Mouse (Mus musculus) midbrain, embryonic 14.5 days (tissue): ENCODE measurements at regions not wholly inside any gene's neighbourhood (a gene's known extent, or its start where the extent isn't known, plus 50 kb on each side); places are given as distances from the start of the nearest gene placed in this dataset.

Source experiments
- ATAC-seq: fragments of 200-750 bp; cut with Nextera tagmentation; 2 replicates; pipeline ENCODE4 v1.8.0; 2017; ENCODE audit warnings: moderate number of reproducible peaks, moderate library complexity; ENCODE audit not compliant: low FRiP score, low TSS enrichment
- DNase-seq: peaks from one replicate; pipeline ENCODE4 v3.0.0-alpha.2; 2015
- H3K27ac ChIP-seq: fragments of 300-500 bp; sonication (generic); replicated peaks from 2 replicates; pipeline ENCODE4 v1.5.1; 2014; ENCODE audit warnings: mild to moderate bottlenecking, low read depth, low read length, moderate library complexity
- H3K27me3 ChIP-seq: fragments of 300-500 bp; sonication (generic); 2 replicates; pipeline ENCODE4 v1.6.1; 2014; ENCODE audit warnings: low read length, control low read depth, mixed read lengths; ENCODE audit not compliant: control insufficient read depth, insufficient read depth
- H3K36me3 ChIP-seq: fragments of 300-500 bp; sonication (generic); 2 replicates; pipeline ENCODE4 v1.6.1; 2014; ENCODE audit warnings: low read length, control low read depth; ENCODE audit not compliant: control insufficient read depth, insufficient read depth
- H3K4me1 ChIP-seq: fragments of 300-500 bp; sonication (generic); 2 replicates; pipeline ENCODE4 v1.6.1; 2014; ENCODE audit warnings: mild to moderate bottlenecking, antibody characterized with exemption, low read length, control low read depth; ENCODE audit not compliant: control insufficient read depth, insufficient read depth
- H3K4me2 ChIP-seq: fragments of 300-500 bp; sonication (generic); 2 replicates; pipeline ENCODE4 v1.6.1; 2014; ENCODE audit warnings: mild to moderate bottlenecking, low read length, moderate library complexity
- H3K4me3 ChIP-seq: fragments of 300-500 bp; sonication (generic); replicated peaks from 2 replicates; pipeline ENCODE4 v1.5.1; 2014; ENCODE audit warnings: low read depth, low read length
- H3K9ac ChIP-seq: fragments of 300-500 bp; sonication (generic); replicated peaks from 2 replicates; pipeline ENCODE4 v1.6.1; 2014; ENCODE audit warnings: mild to moderate bottlenecking, low read length, moderate library complexity
- H3K9me3 ChIP-seq: fragments of 300-500 bp; sonication (generic); 2 replicates; pipeline ENCODE4 v1.6.1; 2016; ENCODE audit warnings: low read length, control low read depth, mixed read lengths; ENCODE audit not compliant: control insufficient read depth
- WGBS: fragments of 180-500 bp; shearing (Covaris S2); extraction: QIAGEN DNeasy Blood & Tissue Kit; methylation state at CpG from one replicate; pipeline ENCODE4 v1.1.7; 2014; 5-methylcytosine and 5-hydroxymethylcytosine counted together

DNA sequence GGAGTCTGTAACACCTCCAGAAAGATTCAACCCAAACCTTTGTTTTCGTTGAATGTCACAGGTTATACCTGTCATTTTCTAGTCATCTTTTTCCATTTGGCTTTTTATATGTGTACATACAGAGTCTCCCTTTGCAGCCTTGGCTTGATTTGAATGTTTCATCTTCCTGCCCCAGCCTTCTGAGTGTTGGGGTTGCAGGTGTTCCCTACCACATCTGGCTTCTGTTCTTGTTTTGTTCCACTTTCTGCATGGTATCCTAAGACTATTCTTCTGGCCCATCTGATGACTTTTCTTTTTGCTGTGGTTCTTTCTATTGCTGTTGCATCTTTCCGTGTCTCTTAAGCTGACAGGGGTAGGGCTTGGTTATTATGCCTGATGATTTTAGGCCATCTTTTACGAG is 111.3 kb upstream of the Gnao1 start:
- H3K36me3 ChIP-seq = no peaks in the 10 kb centered on the region
- ATAC-seq (no peak), DNase-seq (no peak)
- WGBS = 94% methylated on average over 3 of the region's 3 CpGs
- H3K4me3 ChIP-seq = no peak overlapping the region
- no peak overlapping the region for H3K4me2 ChIP-seq
- no peak overlapping the region for H3K9ac ChIP-seq
- no peak overlapping the region for H3K27ac ChIP-seq
- H3K9me3 ChIP-seq = no peaks in the 10 kb centered on the region
- H3K4me1 ChIP-seq = no peaks in the 10 kb centered on the region
- no peaks in the 10 kb centered on the region for H3K27me3 ChIP-seq

DNA sequence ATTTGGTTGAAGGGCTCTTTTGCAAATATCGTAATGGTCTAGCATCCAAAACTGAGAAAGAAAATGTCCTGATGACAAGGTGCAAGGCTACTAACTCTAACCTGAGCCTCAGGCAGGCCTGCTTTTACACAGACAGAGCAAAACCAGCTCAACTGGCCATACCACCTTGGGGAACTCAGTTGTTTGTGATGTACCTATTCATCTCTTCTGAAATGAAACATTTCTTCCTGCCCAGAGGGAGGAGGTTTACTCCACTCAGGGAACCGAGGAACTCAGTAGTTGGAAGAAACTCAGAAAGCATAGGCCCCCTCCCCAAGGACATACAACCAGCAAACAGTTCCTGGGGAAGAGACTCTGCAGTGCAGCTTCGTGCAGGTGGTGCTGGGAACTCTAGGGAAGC is 108.4 kb upstream of the Gnao1 start:
- Histone ChIP-seq H3K4me2 (no peak overlapping the region), H3K4me1 (no peaks in the 10 kb centered on the region), H3K9ac (no peak overlapping the region), H3K27ac (no peak overlapping the region), H3K36me3 (no peaks in the 10 kb centered on the region), H3K27me3 (no peaks in the 10 kb centered on the region), H3K9me3 (no peaks in the 10 kb centered on the region), H3K4me3 (no peak overlapping the region)
- ATAC-seq (no peak), DNase-seq (no peak)
- WGBS = 80% methylated on average over 3 of the region's 3 CpGs

DNA sequence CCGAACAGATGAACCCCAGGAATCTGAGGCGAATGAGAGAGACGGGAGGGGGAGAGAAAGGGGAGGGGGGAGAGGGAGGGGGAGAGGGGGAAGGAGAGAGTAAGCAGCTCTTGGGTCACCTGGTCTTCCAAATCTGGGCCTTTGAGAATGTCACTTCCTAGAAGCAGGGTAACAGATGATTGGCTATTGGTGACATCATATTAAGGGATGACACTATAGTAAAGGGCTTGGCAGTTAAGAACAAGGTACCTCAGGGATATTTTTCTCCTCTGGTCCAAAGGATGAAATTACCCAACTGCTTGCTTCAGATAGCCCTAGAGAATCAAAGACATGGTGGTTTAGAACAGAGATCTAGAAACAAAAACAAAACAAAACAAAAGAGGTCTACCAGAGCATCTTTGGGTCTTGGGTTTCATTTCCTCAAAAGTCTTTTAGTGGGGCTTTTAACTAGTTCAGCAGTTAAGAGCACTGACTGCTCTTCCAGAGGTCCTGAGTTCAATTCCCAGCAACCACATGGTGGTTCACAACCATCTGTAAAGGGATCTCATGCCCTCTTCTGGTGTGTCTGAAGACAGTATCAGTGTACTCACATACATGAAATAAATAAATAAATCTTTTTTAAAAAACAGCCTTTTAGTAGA is 97.6 kb upstream of the Gnao1 start:
- no peak overlapping the region for H3K27ac ChIP-seq
- no peaks in the 10 kb centered on the region for H3K27me3 ChIP-seq
- H3K4me1 ChIP-seq = no peaks in the 10 kb centered on the region
- no peak overlapping the region for H3K9ac ChIP-seq
- DNase-seq = no peak
- no peaks in the 10 kb centered on the region for H3K36me3 ChIP-seq
- 94% methylated on average over 3 of the region's 3 CpGs for WGBS
- no peaks in the 10 kb centered on the region for H3K9me3 ChIP-seq
- H3K4me2 ChIP-seq = no peak overlapping the region
- H3K4me3 ChIP-seq = no peak overlapping the region
- ATAC-seq = no peak

- no peak for DNase-seq
- 91% methylated on average over 2 of the region's 2 CpGs for WGBS
Measured at GRCm38 (mm10) chr8:93713221-93713620, 96.5 kb upstream of the Gnao1 start.

GRCm38 (mm10) chr8:93724896-93725489 is 84.8 kb upstream of the Gnao1 start:
- Histone ChIP-seq H3K27ac (no peak overlapping the region), H3K9me3 (no peaks in the 10 kb centered on the region), H3K27me3 (no peaks in the 10 kb centered on the region), H3K4me2 (no peak overlapping the region), H3K4me1 (peaks cover 12% of the 10 kb centered on the region), H3K9ac (no peak overlapping the region), H3K36me3 (no peaks in the 10 kb centered on the region), H3K4me3 (no peak overlapping the region)
- no peak for ATAC-seq
- 88% methylated on average over 15 of the region's 15 CpGs for WGBS
- no peak for DNase-seq

More at GRCm38 (mm10) chr8:93713221-93713620, 96.5 kb upstream of the Gnao1 start:
- Histone ChIP-seq H3K27ac (no peak overlapping the region), H3K4me2 (no peak overlapping the region), H3K9me3 (no peaks in the 10 kb centered on the region), H3K4me3 (no peak overlapping the region), H3K36me3 (no peaks in the 10 kb centered on the region), H3K27me3 (no peaks in the 10 kb centered on the region), H3K4me1 (no peaks in the 10 kb centered on the region), H3K9ac (no peak overlapping the region)
- ATAC-seq = no peak

DNA sequence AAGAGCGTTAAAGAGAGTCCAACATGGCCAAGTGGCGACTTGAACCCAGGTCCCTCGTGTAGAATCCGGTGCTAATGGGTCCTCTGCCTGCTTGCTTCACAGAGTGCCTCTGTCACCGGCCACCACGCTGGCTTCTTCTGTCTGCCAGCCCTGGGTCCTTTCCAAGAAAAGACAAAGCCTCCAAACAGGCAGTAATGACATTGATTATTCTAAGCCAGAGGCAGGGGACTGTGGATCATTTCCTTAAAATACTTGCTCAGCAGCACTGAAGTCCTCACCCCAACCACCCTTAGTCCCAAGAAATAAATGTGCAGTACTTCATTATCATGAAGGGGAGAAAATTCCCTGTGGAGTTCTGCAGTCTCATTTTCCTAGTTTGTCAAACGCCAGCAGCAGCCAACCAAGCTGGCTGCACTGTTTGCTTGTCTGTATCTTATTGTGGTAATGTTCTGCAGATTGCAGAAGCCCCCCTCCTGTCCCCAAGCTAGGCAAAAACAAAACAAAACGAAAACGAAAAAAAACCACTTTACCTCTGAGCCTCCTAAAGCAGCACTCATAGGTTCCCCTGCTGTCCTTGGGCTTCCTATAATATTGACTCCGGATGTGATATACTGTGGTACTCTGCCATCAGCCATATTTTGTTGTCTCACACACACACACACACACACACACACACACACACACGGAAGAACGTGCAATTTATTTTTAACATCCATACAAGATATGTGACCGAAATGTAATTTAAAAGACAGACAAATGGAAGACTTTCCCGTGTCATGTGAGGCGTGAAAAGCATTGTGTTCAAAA is 80.4 kb upstream of the Gnao1 start:
- DNase-seq = peak; percentile 62
- Histone ChIP-seq H3K36me3 (no peaks in the 10 kb centered on the region), H3K27ac (peak overlapping the region; percentile 27), H3K4me1 (peaks cover 10% of the 10 kb centered on the region), H3K4me2 (no peak overlapping the region), H3K4me3 (no peak overlapping the region), H3K9ac (no peak overlapping the region), H3K27me3 (no peaks in the 10 kb centered on the region), H3K9me3 (no peaks in the 10 kb centered on the region)
- WGBS = 56% methylated on average over 15 of the region's 15 CpGs
- no peak for ATAC-seq

DNA sequence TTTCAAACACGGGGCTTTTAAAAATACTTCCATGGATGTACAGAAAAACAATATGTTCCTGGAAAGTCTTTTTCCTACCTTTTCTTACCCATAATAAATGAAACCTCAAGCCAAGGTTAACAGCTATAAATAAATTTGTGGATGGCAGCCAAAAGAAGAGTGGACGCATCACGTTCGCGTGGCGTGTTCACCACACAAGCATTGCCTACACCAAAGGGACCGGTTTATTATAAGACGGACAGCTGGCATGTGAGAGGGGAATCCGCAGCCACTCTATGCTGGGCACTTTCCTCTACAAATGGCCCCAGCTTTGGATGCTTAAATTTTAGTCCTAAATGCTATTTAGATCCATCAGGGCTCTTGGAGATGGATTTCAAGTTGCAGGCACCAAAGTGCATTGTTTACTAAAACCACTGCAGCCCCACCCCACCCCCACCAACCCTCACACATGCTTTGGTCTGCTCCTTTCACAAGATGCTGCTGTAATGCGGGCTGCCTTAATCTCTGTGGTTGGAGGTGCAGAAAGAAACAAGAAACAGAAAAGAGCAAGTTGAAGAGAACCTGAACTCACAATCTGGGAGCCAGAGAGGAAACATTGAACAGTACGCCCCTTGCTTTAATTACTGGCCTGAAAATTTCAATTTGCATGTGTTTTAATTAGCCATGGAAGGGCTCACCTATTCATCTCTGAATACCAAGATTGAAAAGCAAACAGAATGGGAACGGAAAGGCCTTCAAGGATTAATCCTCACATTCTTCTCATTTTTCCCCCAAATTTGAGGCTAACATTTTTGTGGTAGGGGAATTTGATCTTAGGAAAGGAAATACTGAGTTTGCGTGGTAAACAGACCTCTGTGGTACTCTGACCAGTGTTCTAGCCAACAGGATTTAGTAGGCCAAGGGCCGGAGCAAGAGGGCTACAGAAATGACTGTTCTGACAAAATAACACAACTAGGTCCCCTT is 78.7 kb upstream of the Gnao1 start:
- Histone ChIP-seq H3K4me1 (peaks cover 10% of the 10 kb centered on the region), H3K9me3 (no peaks in the 10 kb centered on the region), H3K4me2 (no peak overlapping the region), H3K9ac (no peak overlapping the region), H3K36me3 (no peaks in the 10 kb centered on the region), H3K27me3 (no peaks in the 10 kb centered on the region), H3K27ac (no peak overlapping the region; the same call in 1 of the 2 replicates), H3K4me3 (no peak overlapping the region)
- WGBS = 56% methylated on average over 14 of the region's 14 CpGs
- no peak for ATAC-seq
- peak; percentile 27 for DNase-seq

DNA sequence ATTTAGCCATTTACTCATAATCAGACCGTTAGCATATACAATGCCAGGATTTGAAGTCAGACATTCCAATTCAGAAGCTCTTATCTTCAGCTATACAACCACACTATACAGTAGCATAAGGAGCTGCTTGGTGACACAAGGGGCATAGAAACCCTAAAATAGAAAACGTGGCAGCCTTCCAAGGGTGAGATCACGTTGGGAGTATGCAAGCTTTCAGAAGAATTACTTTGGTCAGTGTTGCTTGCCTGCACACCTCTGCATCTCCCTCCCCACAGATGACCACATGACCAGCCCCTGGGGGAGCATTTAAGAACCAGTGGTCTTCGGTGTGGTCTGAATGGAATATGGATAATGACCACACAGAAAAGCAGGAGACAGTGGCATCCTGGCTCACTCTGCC is 74.9 kb upstream of the Gnao1 start:
- DNase-seq = no peak
- Histone ChIP-seq H3K4me1 (0 out of 2 replicates have a peak, but pooled peaks cover 3% of the 10 kb centered on the region), H3K27me3 (no peaks in the 10 kb centered on the region), H3K36me3 (no peaks in the 10 kb centered on the region), H3K9me3 (no peaks in the 10 kb centered on the region), H3K4me3 (no peak overlapping the region), H3K9ac (no peak overlapping the region), H3K27ac (no peak overlapping the region), H3K4me2 (no peak overlapping the region)
- ATAC-seq = no peak
- WGBS = 76% methylated on average over 4 of the region's 4 CpGs
